Mouse (Mus musculus) bone marrow macrophage, adult 2 months (primary cell): ENCODE data around the gene Mylk2.

Experiments used
- CTCF ChIP-seq: IDR thresholded peaks from 2 replicates; pipeline ENCODE4 v1.5.1; 2012; ENCODE audit warnings: low read depth, mild to moderate bottlenecking, low read length, moderate library complexity
- POLR2A ChIP-seq: IDR thresholded peaks from 2 replicates; pipeline ENCODE4 v1.6.1; 2012; ENCODE audit warnings: mild to moderate bottlenecking, low read depth, low read length, borderline replicate concordance

DNA sequence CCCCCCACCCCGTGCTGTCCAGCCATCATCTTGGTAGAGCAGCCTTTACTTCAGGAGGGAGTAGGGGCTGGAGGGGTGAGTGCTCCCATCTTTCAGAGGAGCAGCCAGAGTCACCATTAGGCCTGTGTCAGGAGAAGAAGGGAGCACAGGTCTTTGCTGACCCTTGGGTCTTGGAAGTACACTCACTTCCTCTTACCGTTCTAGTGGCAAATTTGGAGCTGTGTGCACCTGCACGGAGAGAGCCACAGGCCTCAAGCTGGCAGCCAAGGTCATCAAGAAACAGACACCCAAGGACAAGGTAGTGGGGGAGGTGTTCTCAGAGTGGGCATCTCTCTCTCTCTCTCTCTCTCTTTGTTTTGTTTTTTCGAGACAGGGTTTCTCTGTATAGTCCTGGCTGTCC, 4.3 kb downstream of the Mylk2 start:
- TF ChIP-seq CTCF (no peak), POLR2A (no peak)
